Mouse (Mus musculus): ENCODE measurements around the gene B4galt3. TPM values are rescaled to one million over a fixed set of nuclear protein-coding genes. Genes with fewer than 3 reads are reported as not detected.

Gene B4galt3
- total and polyA plus RNA-seq, 2 experiments: 4.8 to 23.9 TPM

- Histone ChIP-seq H3K27me3 (ENCODE audit: control insufficient read depth, insufficient read depth, low read length) (no peaks in the 10 kb centered on the region), H3K4me3 (ENCODE audit: insufficient read depth, low read depth, low read length) (peak overlapping the region; percentile 75), H3K9ac (ENCODE audit: low read depth, low read length) (peak overlapping the region; percentile 85), H3K36me3 (ENCODE audit: control insufficient read depth, insufficient read depth, low read length) (peaks cover 7% of the 10 kb centered on the region; the same call in 1 of the 2 replicates), H3K4me1 (ENCODE audit: control insufficient read depth, insufficient read depth, low read length) (peaks cover 5% of the 10 kb centered on the region; the same call in 1 of the 2 replicates), H3K79me2 (ENCODE audit: control insufficient read depth, insufficient read depth, low read length) (peaks cover 1% of the 10 kb centered on the region; the same call in 1 of the 2 replicates), H3K27ac (replicated peaks; ENCODE audit: insufficient read depth, low read depth, low read length) (peak overlapping the region; percentile 87)
- TF ChIP-seq CTCF (IDR thresholded peaks at IDR 0.05; ENCODE audit: low read depth, low read length) (peak; percentile 73), POLR2A (IDR thresholded peaks at IDR 0.05; ENCODE audit: extremely low read depth, insufficient read depth, low read length) (no peak)
- peak; percentile 79 for DNase-seq (ENCODE audit: extremely low read depth, low read depth, low spot score)
- under 1% methylated on average over 10 of the region's 10 CpGs for WGBS
Measured at GRCm38 (mm10) chr1:171281528-171281923, 11.4 kb downstream of the B4galt3 start.

DNA sequence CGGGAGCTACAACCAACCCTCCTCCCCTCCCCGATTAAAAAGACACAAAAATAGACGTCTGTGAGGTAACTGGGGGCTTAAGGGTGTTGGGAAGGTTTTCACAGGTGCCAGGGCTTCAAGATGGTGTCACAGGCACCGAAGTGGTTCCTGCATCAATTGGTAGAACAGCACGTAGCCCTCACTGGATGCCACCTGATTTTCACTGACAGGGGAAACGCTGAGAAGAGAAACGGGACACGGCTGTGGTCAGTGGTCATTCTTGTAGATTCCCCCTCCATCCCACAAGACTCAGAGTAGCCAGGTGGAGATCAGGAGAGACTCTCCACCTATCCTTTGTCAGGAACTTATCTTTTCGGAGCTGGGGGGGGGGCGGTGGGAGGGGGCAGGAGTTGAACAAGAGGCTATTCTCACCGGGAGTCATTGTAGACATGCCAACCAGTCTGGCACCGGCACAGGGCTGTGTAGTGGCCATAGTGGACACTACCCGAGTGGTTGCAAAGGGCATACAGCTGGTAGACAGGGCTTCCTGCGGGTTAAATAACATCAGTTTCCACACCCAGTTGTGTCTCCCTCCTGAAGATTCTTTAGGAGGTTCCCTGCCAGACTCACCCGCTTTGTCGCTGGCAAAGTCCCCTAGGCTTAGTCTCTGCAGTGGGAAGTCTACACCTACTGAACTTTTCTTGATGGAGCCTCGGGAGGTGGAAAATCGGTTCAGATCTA lies 12.1 kb downstream of the B4galt3 start:
- Histone ChIP-seq H3K27ac (replicated peaks; ENCODE audit: insufficient read depth, low read depth, low read length) (no peak overlapping the region), H3K27me3 (ENCODE audit: control insufficient read depth, insufficient read depth, low read length) (no peaks in the 10 kb centered on the region), H3K4me3 (ENCODE audit: insufficient read depth, low read depth, low read length) (no peak overlapping the region), H3K9ac (ENCODE audit: low read depth, low read length) (no peak overlapping the region), H3K79me2 (ENCODE audit: control insufficient read depth, insufficient read depth, low read length) (peaks cover 4% of the 10 kb centered on the region; the same call in 1 of the 2 replicates), H3K36me3 (ENCODE audit: control insufficient read depth, insufficient read depth, low read length) (peaks cover 5% of the 10 kb centered on the region; the same call in 1 of the 2 replicates), H3K4me1 (ENCODE audit: control insufficient read depth, insufficient read depth, low read length) (peaks cover 8% of the 10 kb centered on the region; the same call in 1 of the 2 replicates)
- 74% methylated on average over 18 of the region's 18 CpGs for WGBS
- TF ChIP-seq POLR2A (IDR thresholded peaks at IDR 0.05; ENCODE audit: extremely low read depth, insufficient read depth, low read length) (no peak), CTCF (IDR thresholded peaks at IDR 0.05; ENCODE audit: low read depth, low read length) (no peak)
- no peak for DNase-seq (ENCODE audit: extremely low read depth, low read depth, low spot score)

- Histone ChIP-seq H3K36me3 (ENCODE audit: control insufficient read depth, insufficient read depth, low read length) (peaks cover under 1% of the 10 kb centered on the region), H3K79me2 (ENCODE audit: control insufficient read depth, insufficient read depth, low read length) (peaks cover 7% of the 10 kb centered on the region; the same call in 1 of the 2 replicates), H3K9ac (ENCODE audit: low read depth, low read length) (no peak overlapping the region), H3K27ac (replicated peaks; ENCODE audit: insufficient read depth, low read depth, low read length) (no peak overlapping the region), H3K4me1 (ENCODE audit: control insufficient read depth, insufficient read depth, low read length) (peaks cover 8% of the 10 kb centered on the region), H3K4me3 (ENCODE audit: insufficient read depth, low read depth, low read length) (no peak overlapping the region), H3K27me3 (ENCODE audit: control insufficient read depth, insufficient read depth, low read length) (no peaks in the 10 kb centered on the region)
- 87% methylated on average over 18 of the region's 18 CpGs for whole genome bisulfite sequencing
- DNase-seq (ENCODE audit: extremely low read depth, low read depth, low spot score): no peak
- TF ChIP-seq CTCF (IDR thresholded peaks at IDR 0.05; ENCODE audit: low read depth, low read length) (no peak), POLR2A (IDR thresholded peaks at IDR 0.05; ENCODE audit: extremely low read depth, insufficient read depth, low read length) (no peak)
Measured at GRCm38 (mm10) chr1:171283188-171284160, 13.3 kb downstream of the B4galt3 start.

- H3K79me2 ChIP-seq (ENCODE audit: control insufficient read depth, insufficient read depth, low read length): peaks cover 7% of the 10 kb centered on the region; the same call in 1 of the 2 replicates
- TF ChIP-seq POLR2A (IDR thresholded peaks at IDR 0.05; ENCODE audit: extremely low read depth, insufficient read depth, low read length): no peak
- TF ChIP-seq CTCF (IDR thresholded peaks at IDR 0.05; ENCODE audit: low read depth, low read length): no peak
- no peak overlapping the region; the same call in 1 of the 2 replicates for H3K27ac ChIP-seq (replicated peaks; ENCODE audit: insufficient read depth, low read depth, low read length)
- H3K27me3 ChIP-seq (ENCODE audit: control insufficient read depth, insufficient read depth, low read length): no peaks in the 10 kb centered on the region
- H3K9ac ChIP-seq (ENCODE audit: low read depth, low read length): no peak overlapping the region; the same call in 1 of the 2 replicates
- 90% methylated on average over 15 of the region's 15 CpGs for WGBS
- DNase-seq (ENCODE audit: extremely low read depth, low read depth, low spot score): no peak
- H3K4me3 ChIP-seq (ENCODE audit: insufficient read depth, low read depth, low read length): peak overlapping the region; percentile 12; the same call in 1 of the 2 replicates
- H3K4me1 ChIP-seq (ENCODE audit: control insufficient read depth, insufficient read depth, low read length): peaks cover 8% of the 10 kb centered on the region
- peaks cover 9% of the 10 kb centered on the region for H3K36me3 ChIP-seq (ENCODE audit: control insufficient read depth, insufficient read depth, low read length)
Measured at GRCm38 (mm10) chr1:171284491-171284890, 14.4 kb downstream of the B4galt3 start.

- Histone ChIP-seq H3K4me1 (ENCODE audit: control insufficient read depth, insufficient read depth, low read length) (peaks cover 4% of the 10 kb centered on the region), H3K27me3 (ENCODE audit: control insufficient read depth, insufficient read depth, low read length) (no peaks in the 10 kb centered on the region), H3K36me3 (ENCODE audit: control insufficient read depth, insufficient read depth, low read length) (peaks cover 10% of the 10 kb centered on the region), H3K27ac (replicated peaks; ENCODE audit: insufficient read depth, low read depth, low read length) (no peak overlapping the region), H3K79me2 (ENCODE audit: control insufficient read depth, insufficient read depth, low read length) (peaks cover 7% of the 10 kb centered on the region; the same call in 1 of the 2 replicates), H3K4me3 (ENCODE audit: insufficient read depth, low read depth, low read length) (no peak overlapping the region), H3K9ac (ENCODE audit: low read depth, low read length) (no peak overlapping the region)
- WGBS: 86% methylated on average over 20 of the region's 20 CpGs
- no peak for DNase-seq (ENCODE audit: extremely low read depth, low read depth, low spot score)
- TF ChIP-seq CTCF (IDR thresholded peaks at IDR 0.05; ENCODE audit: low read depth, low read length) (no peak), POLR2A (IDR thresholded peaks at IDR 0.05; ENCODE audit: extremely low read depth, insufficient read depth, low read length) (no peak)
Measured at GRCm38 (mm10) chr1:171285096-171285892, 15.2 kb downstream of the B4galt3 start.

Measured in liver, adult 2 months (tissue).